ENCODE assay signal across 8 mouse cellular contexts in the genomic region with DNA sequence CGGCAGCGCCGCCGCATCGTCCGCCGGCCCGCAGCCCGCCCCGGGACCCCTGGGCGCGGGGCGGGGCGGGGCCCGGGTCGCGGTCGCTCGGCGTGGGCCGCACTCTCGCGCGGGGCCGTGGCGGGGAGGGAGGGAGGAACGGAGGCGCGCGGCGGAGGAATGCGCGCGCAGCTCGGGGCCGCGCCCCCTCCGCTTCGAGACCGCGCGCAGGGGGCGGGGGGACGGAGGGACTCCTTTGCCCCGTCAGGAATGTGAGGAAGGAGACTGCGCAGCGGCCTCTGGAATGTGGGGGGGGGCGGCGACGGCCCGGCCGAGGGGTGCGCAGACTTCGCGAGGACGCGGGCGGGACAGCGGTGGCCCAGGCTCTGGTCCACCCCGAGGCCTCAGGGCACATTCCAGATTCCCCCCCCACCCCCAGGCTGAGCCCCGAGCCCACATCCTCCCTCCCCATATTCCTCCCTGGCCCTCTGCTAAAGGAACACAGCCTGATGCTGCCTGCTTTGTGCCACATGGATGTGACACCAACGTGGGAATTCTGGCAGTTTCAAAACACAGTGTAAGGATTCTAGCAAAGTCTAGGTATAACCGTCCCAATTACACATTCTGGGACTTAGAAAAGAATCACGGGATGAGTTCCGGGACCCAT. TPM values are rescaled to one million over a fixed set of nuclear protein-coding genes. Genes with fewer than 3 reads are reported as not detected.
DNase-seq lines count a peak whose midpoint lies in the region; ATAC-seq and TF ChIP-seq lines count a peak whose summit lies in the region.

Wtip (minus strand) TSS at position 152 of the 646 bp plus-strand sequence.

- 2% methylated on average over 27 of the region's 65 CpGs for WGBS in forebrain, embryonic 13.5 days
- 1% methylated on average over 42 of the region's 65 CpGs for WGBS in heart, embryonic 15.5 days
- 3% methylated on average over 60 of the region's 65 CpGs for WGBS in liver, embryonic 15.5 days (ENCODE audit: insufficient replicate concordance)
- WGBS in olfactory bulb, adult 2 months: 6% methylated on average over 65 of the region's 65 CpGs

- TF ChIP-seq EP300 in ES-Bruce4 (IDR thresholded peaks at IDR 0.05; ENCODE audit: insufficient read depth, low read depth, low read length): no peak

- peak within 1 kb of the TSS; percentile 75 for H3K4me3 ChIP-seq in ES-Bruce4 (ENCODE audit: low read depth, low read length)
- peak within 1 kb of the TSS; percentile 76 for H3K4me3 ChIP-seq in forebrain, embryonic 13.5 days
- peak within 1 kb of the TSS; percentile 91 for H3K4me3 ChIP-seq in heart, embryonic 15.5 days
- peak within 1 kb of the TSS; percentile 58 for H3K4me3 ChIP-seq in liver, embryonic 15.5 days (replicated peaks)
- H3K4me3 ChIP-seq in olfactory bulb, adult 2 months (ENCODE audit: insufficient read depth, low read depth, low read length): peak within 1 kb of the TSS; percentile 93

- ATAC-seq in forebrain, embryonic 13.5 days: peak; percentile 89
- ATAC-seq in heart, embryonic 15.5 days (replicated peaks; ENCODE audit: insufficient number of reproducible peaks, insufficient read depth, low FRiP score, low read depth): peak; percentile 87
- ATAC-seq in liver, embryonic 15.5 days (ENCODE audit: insufficient read depth): peak; percentile 74

- peak; percentile 59 to 67 for DNase-seq in adrenal gland, postnatal 4 days (ENCODE audit: low spot score in 2 of 2)
- DNase-seq in kidney, postnatal 10 days: peak; percentile 96
- no peak for DNase-seq in c-Kit-positive CD71-positive TER-119-positive erythroid progenitor cells, embryonic 14.5 days (ENCODE audit: low spot score)

- H3K9me3 ChIP-seq in ES-Bruce4 (replicated peaks; ENCODE audit: control insufficient read depth, insufficient read depth, low read length, poor library complexity, severe bottlenecking): no peaks in the 10 kb centered on the region
- no peaks in the 10 kb centered on the region for H3K9me3 ChIP-seq in forebrain, embryonic 13.5 days (replicated peaks)
- no peaks in the 10 kb centered on the region for H3K9me3 ChIP-seq in heart, embryonic 15.5 days (replicated peaks)
- H3K9me3 ChIP-seq in liver, embryonic 15.5 days (replicated peaks): no peaks in the 10 kb centered on the region

- H3K27me3 ChIP-seq in ES-Bruce4 (ENCODE audit: control insufficient read depth, insufficient read depth, low read length, poor library complexity, severe bottlenecking): no peaks in the 10 kb centered on the region
- H3K27me3 ChIP-seq in forebrain, embryonic 13.5 days: no peaks in the 10 kb centered on the region
- no peaks in the 10 kb centered on the region for H3K27me3 ChIP-seq in heart, embryonic 15.5 days
- H3K27me3 ChIP-seq in liver, embryonic 15.5 days: peaks cover 56% of the 10 kb centered on the region

- peak within 1 kb of the TSS; percentile 70 for H3K4me2 ChIP-seq in forebrain, embryonic 13.5 days
- peak within 1 kb of the TSS; percentile 79 for H3K4me2 ChIP-seq in heart, embryonic 15.5 days
- peak within 1 kb of the TSS; percentile 59 for H3K4me2 ChIP-seq in liver, embryonic 15.5 days

- no peak for TF ChIP-seq CTCF in ES-Bruce4 (IDR thresholded peaks at IDR 0.05; ENCODE audit: low read depth, low read length)
- TF ChIP-seq CTCF in olfactory bulb, adult 2 months (IDR thresholded peaks at IDR 0.05; ENCODE audit: insufficient read depth, low read depth, low read length): no peak

- peak within 1 kb of the TSS; percentile 99 for H3K9ac ChIP-seq in ES-Bruce4 (ENCODE audit: low read depth, poor library complexity, severe bottlenecking)
- peak within 1 kb of the TSS; percentile 82 for H3K9ac ChIP-seq in forebrain, embryonic 13.5 days
- H3K9ac ChIP-seq in heart, embryonic 15.5 days: peak within 1 kb of the TSS; percentile 89
- peak within 1 kb of the TSS; percentile 47 for H3K9ac ChIP-seq in liver, embryonic 15.5 days

- H3K36me3 ChIP-seq in ES-Bruce4 (ENCODE audit: control insufficient read depth, insufficient read depth, low read length, poor library complexity, severe bottlenecking): no peaks in the 10 kb centered on the region
- no peaks in the 10 kb centered on the region for H3K36me3 ChIP-seq in forebrain, embryonic 13.5 days (ENCODE audit: poor library complexity, severe bottlenecking)
- no peaks in the 10 kb centered on the region for H3K36me3 ChIP-seq in heart, embryonic 15.5 days
- no peaks in the 10 kb centered on the region for H3K36me3 ChIP-seq in liver, embryonic 15.5 days (replicated peaks)

- no peak for TF ChIP-seq POLR2A in ES-Bruce4 (IDR thresholded peaks at IDR 0.05; ENCODE audit: insufficient read depth, low read length)
- peak; percentile 55 for TF ChIP-seq POLR2A in olfactory bulb, adult 2 months (IDR thresholded peaks at IDR 0.05; ENCODE audit: insufficient read depth, low read depth, low read length)

- H3K27ac ChIP-seq in ES-Bruce4 (ENCODE audit: insufficient read depth, low read length): no peak within 1 kb of the TSS
- no peak within 1 kb of the TSS; the same call in 1 of the 2 replicates for H3K27ac ChIP-seq in forebrain, embryonic 13.5 days
- peak within 1 kb of the TSS; percentile 87 for H3K27ac ChIP-seq in heart, embryonic 15.5 days
- H3K27ac ChIP-seq in liver, embryonic 15.5 days (replicated peaks): no peak within 1 kb of the TSS
- no peak within 1 kb of the TSS for H3K27ac ChIP-seq in olfactory bulb, adult 2 months (ENCODE audit: insufficient read depth, low read depth, low read length)

- H3K4me1 ChIP-seq in ES-Bruce4 (ENCODE audit: control insufficient read depth, insufficient read depth, low read length): no peaks in the 10 kb centered on the region
- H3K4me1 ChIP-seq in forebrain, embryonic 13.5 days: peaks cover 32% of the 10 kb centered on the region
- H3K4me1 ChIP-seq in heart, embryonic 15.5 days (replicated peaks): peaks cover 24% of the 10 kb centered on the region
- peaks cover 5% of the 10 kb centered on the region; the same call in 1 of the 2 replicates for H3K4me1 ChIP-seq in liver, embryonic 15.5 days (replicated peaks)
- peaks cover 5% of the 10 kb centered on the region; the same call in 1 of the 2 replicates for H3K4me1 ChIP-seq in olfactory bulb, adult 2 months (ENCODE audit: control insufficient read depth, insufficient read depth, low read length)

RNA-seq across cellular contexts. Expression of gene Wtip, which starts in this region (rescaled TPM):
- 43.3 and 55.5 TPM in 2 replicates for polyA plus RNA-seq in ES-Bruce4 (2011; ENCODE audit: insufficient read depth, insufficient read length, low read depth, missing spikeins)
- 10 to 100 TPM; 40.7 to 43.5 TPM for total RNA-seq in adrenal gland, postnatal 4 days (2021)
- 3.0 and 4.1 TPM in 2 replicates for polyA plus RNA-seq in forebrain, embryonic 13.5 days (2015; fragmentation: Nextera tagmentation; extraction: Ambion mirVana)
- 4.3 and 6.5 TPM in 2 replicates for polyA plus RNA-seq in heart, embryonic 15.5 days (2015; fragmentation: Nextera tagmentation; extraction: Ambion mirVana)
- 0.33 and 0.76 TPM in 2 replicates for polyA plus RNA-seq in liver, embryonic 15.5 days (2015; fragmentation: Nextera tagmentation; extraction: Ambion mirVana)
- polyA plus RNA-seq in olfactory bulb, adult 2 months (2012; ENCODE audit: insufficient read depth, insufficient read length, low replicate concordance, missing spikeins): not detected in 2 replicates

Comparison
In these comparisons a context has a peak if more than half of its experiments do, and no peak if none do; other contexts are left out.
1. Peak in ATAC-seq, H3K4me3 ChIP-seq, H3K9ac ChIP-seq and H3K4me2 ChIP-seq in liver, embryonic 15.5 days; RNA of the gene not detected or under 1 TPM.
2. H3K9ac ChIP-seq: peak in every context shown above with its lines; median percentile 99 in ES-Bruce4; 89 in heart, embryonic 15.5 days; 82 in forebrain, embryonic 13.5 days; 47 in liver, embryonic 15.5 days.